Mouse (Mus musculus): ENCODE results near the gene Cyp2e1.
"Not testable (repeated sequence)": the region's sequence is repeated elsewhere in the genome, so short reads cannot be mapped to it uniquely, and the experiment has no call there.

Cyp2e1 gene

DNA sequence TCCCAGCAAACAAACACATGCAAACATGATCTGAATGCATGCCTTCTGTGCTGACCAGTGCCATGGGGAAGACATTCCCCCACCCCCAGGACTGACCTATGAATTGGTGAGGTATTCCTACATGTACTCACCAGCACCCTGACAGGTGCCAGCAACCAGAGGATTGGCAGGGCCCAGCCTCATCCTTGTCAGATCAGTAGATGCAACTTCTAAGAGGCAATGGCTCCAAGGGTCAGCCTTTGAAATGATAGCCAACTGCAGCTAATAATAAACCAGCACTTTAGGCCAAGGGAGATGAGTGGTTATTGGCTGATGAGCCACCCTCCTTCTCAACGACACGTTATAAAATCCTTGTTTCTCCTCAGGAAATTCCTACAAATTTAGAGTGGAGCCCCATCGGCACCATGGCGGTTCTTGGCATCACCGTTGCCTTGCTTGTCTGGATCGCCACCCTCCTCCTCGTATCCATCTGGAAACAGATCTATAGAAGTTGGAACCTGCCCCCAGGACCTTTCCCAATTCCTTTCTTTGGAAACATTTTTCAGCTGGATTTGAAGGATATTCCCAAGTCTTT lies at the start of gene Cyp2e1:
TSS of gene Cyp2e1 (plus strand) at position 293 of the 574 bp plus-strand sequence.
- DNase-seq, result peak; percentile 6

DNA sequence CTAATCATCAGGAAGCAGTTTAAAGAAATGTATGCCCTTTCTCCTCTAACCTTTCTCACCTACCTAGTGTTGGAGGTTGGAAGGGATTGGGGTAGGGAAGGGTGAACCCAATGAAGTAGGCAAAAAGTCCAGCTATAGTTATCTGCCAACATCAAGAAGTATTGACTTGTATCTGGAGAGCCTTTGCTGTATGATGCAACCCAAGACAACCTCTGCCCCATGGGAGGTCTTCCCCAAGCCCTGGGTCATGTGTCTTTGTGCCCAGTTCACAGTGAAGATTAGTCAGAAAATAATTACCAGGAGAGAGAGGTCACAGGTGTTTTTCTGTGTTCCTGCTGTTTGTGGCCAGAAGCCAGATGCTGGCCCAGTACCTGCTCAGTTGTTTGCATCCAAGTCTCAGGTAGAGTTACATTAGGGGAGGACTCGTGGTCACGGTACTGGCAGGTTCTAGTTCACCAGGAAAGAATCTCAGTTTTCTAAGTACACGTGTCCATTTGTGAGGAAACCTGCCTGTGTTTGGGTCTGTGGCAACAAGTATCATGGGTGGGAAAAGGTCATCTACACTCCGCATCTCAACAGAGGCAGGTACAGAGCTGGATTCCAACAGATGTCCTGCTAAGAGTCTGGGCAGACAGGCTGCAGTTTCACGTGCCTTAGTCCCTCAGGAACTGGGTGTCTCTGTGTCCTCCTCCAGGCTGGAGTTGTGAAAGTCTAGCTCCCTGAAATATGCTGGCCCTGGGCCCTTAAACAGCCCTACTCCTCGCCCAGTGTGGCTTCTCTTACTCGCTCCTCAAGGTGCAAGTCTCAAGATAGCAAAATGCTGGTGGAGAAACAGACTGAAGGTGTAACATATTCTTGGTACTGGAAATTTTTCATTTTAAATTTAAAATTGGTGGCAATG lies 46.1 kb upstream of the Cyp2e1 start:
- no peak for DNase-seq

DNA sequence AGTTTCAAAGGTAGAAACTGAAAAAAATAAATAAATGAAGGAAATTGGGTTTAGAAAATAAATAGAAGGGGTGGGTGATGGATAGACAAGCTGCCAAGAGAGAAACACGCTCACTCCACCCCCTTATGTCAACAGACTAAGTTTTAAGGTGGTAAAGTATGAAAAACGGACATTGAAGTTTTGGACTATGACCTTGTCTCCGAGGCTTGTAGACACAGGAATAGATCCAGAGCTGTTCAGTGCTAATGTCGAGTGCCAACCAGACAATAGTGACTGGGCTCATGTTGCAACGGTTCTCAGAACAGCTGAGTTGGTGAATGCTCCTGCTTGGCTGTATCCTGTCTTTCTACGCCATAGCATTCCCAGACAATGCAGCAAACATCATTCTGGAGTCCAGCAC lies 42.4 kb upstream of the Cyp2e1 start:
- no peak for DNase-seq

GRCm38 (mm10) chr7:140725558-140725957 lies 38.0 kb upstream of the Cyp2e1 start:
- DNase-seq, result no peak

- no peak for DNase-seq
Measured at GRCm38 (mm10) chr7:140733162-140733561, 30.4 kb upstream of the Cyp2e1 start.

DNA sequence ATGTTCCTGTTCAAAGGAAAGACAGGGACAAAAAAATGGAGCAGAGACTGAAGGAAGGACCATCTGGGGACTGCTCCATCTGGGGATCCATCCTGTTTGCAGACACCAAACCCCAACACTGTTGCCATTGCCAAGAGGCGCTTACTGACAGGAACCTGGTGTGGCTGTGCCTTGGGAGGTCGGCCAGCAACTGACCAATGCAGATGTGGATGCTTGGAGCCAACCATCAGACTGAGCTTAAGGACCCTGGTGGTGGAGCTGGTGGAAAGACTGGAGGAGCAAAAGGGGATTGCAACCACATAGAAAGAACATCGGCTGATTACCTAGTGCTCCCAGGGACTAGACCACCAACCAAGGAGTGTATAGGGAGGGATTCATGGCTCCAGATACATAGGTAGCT lies 16.1 kb upstream of the Cyp2e1 start:
- no peak for DNase-seq

DNA sequence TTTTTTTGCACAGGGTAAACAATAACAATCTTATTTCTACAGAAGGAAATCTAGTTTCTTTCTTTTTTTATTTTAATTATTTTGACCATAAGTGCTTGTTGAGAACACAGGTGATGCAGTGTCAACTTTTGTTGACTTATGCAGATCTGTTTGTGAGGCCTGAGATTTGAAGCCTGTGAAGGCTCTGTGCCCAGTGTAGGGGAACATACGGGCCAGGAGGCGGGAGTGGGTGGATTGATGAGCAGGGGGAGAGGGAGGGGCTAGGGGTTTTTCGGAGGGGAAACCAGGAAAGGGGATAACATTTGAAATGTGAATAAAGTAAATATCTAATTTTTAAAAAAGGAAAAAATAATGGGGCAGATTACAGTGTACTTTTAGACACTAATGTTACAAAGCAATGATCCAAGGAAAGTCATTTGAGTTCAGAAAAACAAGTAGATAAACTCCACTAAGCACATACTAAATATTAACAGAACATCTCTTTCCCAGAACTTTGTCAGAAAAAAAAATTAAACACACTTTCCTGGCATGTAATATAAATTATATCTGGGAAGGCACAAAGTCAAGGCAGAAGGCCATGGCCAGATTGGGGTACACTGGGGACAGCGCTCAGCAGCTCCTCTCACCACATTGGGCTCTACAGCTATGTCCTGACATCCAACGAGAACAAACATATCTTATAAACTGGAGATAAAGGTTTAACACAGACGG lies 15.3 kb upstream of the Cyp2e1 start:
- DNase-seq, result no peak

GRCm38 (mm10) chr7:140748827-140749160 lies 14.7 kb upstream of the Cyp2e1 start:
- no peak for DNase-seq

GRCm38 (mm10) chr7:140754556-140754955 lies 9.0 kb upstream of the Cyp2e1 start:
- DNase-seq, result no peak

GRCm38 (mm10) chr7:140756151-140756854 lies 7.2 kb upstream of the Cyp2e1 start:
- peak; percentile 20 for DNase-seq

GRCm38 (mm10) chr7:140760647-140761046 lies 2.9 kb upstream of the Cyp2e1 start:
- no peak for DNase-seq

GRCm38 (mm10) chr7:140765391-140765790 lies 1.9 kb downstream of the Cyp2e1 start:
- not testable (repeated sequence) for DNase-seq

GRCm38 (mm10) chr7:140765888-140766739 lies 2.6 kb downstream of the Cyp2e1 start:
- no peak for DNase-seq

DNA sequence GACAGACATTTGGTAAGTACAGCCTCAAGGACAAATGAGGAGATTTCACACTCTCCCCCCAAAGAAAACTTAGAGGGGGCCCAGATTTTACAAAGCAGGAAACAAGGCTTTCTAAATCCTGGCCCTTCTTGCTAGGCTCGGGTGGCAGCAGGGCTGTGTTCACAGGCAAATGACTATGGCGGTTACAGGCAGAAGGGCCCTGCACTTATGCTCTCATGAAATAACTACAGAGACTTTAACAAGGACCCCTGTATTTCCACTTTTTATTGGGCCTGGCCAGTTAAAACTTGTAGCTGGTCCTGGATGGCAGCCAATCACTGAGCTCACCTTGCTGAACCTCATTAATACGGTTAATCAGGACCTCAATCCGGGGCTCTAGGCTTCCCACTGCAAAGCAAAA lies 17.0 kb downstream of the Cyp2e1 start:
- DNase-seq, result no peak

DNA sequence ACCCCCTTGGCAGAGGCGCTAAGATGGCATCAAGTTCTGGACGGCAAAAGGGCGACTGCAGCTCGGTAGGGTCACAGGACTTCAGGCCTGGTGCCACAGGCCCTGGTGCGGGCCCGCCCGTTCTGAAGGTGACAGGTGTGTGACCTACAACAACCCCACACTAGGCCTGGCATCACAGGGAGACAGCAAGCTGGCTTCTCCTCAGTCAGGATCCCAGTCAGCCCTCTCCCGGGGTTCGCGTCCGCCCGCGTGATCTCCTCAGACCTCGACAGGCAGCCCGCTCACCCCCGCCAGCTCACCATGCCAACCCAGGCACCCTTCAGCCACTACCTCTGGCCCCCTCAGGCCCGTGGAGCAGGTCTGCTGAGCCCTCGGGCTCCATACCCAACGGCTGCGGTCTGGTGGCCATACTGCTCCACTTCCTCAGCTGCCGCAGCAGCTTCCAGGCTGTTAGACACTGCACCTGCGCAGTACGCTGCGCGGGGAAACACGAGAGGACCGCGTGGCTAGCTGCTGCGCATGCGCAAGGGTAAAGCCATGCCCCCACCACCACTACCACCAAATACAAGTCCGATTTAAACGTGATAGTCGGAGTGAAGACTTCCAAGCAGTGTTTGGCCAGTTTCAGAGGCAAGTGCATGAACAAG lies 24.0 kb downstream of the Cyp2e1 start, which contains the start of gene Syce1:
TSS of gene Syce1 (minus strand) at position 447 of the 647 bp plus-strand sequence.
- DNase-seq, result no peak

GRCm38 (mm10) chr7:140788053-140788435 lies 24.5 kb downstream of the Cyp2e1 start:
- DNase-seq, result no peak

- DNase-seq, result peak; percentile 4
Measured at GRCm38 (mm10) chr7:140793541-140793940, 30.0 kb downstream of the Cyp2e1 start.

DNA sequence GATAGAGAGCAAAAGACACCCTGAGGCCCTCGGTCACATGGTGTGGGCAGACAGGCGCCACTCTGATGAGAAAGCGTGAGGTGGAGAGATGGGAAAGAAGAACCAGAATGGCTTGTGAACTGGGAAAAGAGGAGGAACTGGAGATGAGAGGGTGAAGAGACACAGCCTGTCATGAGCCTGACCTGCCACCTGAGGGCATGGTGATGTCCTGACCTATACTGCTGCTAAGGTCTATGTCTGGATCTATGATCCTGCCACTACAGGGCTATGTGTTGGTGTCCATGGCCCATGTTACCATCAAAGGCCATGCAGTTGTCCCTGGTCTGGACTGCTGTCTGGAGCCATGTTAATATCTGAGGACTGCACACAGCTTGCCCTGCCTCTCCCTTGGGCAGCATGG lies 34.1 kb downstream of the Cyp2e1 start:
- DNase-seq, result no peak

DNA sequence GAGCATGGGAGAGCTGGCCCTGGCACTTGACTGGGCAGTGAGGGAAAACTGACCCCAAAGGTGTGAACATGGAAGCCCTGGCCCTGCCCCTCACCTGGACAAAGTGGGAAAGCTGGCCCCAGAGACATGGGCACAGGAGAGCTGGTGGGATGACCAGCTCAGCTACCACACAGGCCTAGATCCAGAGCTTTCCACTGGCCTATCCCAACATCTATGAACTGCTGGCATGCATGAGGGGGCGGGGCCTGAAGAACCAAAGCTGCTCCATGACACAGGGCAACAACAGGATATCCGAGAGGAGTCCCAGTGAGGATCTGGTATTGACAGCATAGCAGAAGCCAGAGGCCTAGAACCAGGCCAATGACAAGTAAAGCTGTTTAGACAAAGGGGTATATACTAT lies 34.7 kb downstream of the Cyp2e1 start:
- no peak for DNase-seq

DNA sequence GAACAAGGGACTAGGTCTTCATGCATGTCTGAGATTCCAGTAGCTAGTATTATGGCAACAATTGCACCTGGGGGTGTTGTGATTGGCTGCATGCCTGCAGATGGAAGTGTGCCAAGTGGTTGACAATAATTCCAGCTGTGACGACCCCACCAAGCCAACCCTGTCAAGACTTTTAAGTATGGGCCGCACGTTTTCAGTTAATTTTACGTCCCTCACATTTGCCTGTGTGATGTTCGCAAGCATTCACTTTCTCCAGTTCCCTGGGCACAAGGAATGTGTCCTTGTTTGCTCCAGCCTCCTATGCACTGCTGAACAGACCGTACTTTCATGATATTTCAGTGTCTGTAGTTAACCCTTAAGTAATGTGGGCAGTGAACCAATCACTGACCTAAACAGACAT lies 39.1 kb downstream of the Cyp2e1 start:
- DNase-seq, result no peak

DNA sequence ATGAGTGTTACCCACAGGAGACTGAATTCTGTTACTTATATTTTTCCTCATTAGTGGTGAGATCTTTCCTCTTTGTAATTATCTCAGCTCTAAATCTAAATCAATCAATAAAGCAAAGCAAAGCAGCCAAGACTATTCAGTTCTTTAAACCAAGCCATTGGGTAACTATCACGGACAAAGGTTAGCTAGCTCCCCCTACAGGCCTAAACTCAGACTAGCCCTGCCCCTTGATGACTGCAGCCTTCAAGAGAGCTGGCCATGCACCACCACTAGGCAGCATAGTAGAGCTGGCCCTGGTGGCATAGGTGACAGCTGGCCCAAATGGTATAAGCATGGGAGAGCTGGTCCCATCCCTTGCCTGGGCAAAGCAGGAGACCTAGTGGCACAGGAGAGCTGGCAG lies 42.2 kb downstream of the Cyp2e1 start:
- DNase-seq, result peak; percentile 77

GRCm38 (mm10) chr7:140810496-140810895 lies 47.0 kb downstream of the Cyp2e1 start:
- DNase-seq, result no peak
